Mouse (Mus musculus) small intestine, adult 2 months (tissue): ENCODE results near the gene Myo15.

Source experiments
- CTCF ChIP-seq: fragments of 200-500 bp; IDR thresholded peaks from 2 replicates; pipeline ENCODE4 v1.5.1; 2012; ENCODE audit warnings: low read depth, mild to moderate bottlenecking, control low read depth, inconsistent platforms, low read length, moderate library complexity, mixed read lengths; ENCODE audit not compliant: insufficient replicate concordance, insufficient read length; ENCODE audit errors: extremely low read depth
- POLR2A ChIP-seq: fragments of 200-500 bp; IDR thresholded peaks from 2 replicates; pipeline ENCODE4 v1.6.1; 2012; ENCODE audit warnings: low read depth, mild to moderate bottlenecking, control low read depth, inconsistent platforms, low read length, moderate library complexity

DNA sequence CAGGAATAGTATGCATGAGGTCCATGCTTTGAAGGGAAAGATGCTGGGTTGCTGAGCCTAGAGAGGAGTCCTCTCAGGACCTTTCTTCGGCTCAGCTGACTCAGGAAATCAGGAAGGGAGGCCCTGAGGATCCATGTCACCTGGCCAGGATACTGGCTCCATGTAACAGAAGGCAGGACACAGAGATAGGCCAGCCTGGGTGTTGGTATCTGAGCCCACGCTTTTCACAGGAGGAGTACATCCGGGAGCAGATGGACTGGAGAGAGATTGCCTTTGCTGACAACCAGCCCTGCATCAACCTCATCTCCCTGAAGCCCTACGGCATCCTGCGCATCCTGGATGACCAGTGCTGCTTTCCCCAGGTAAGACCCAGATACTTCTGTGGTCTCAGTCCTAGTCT is 23.6 kb downstream of the Myo15 start:
- no peak for TF ChIP-seq CTCF
- TF ChIP-seq POLR2A = no peak
